Mouse (Mus musculus): ENCODE data around the gene Olfr728.

Olfr728 gene

DNA sequence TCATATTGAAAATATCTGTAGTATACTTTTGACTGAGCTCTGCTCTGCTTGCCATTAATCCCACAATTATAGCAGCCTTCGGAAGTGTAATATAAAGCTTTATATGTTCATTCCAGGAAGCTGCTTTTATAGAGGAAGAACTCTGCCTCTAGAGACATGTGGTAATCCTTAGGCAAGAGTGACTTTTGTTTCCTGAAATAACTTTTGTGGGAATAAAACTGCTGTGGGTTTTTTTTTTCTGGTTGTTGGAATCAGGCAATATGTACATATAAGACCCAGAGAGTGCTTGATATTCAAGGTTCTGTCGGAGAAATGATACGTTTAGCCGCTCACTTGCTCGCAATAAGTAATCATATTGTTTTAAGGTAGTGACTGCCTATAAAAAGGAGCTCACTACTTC, at the start of gene Olfr728:
Gene Olfr728 (minus strand): TSS at position 101 of the 400 bp plus-strand sequence.
- DNase-seq (ENCODE audit: low spot score) = no peak

DNA sequence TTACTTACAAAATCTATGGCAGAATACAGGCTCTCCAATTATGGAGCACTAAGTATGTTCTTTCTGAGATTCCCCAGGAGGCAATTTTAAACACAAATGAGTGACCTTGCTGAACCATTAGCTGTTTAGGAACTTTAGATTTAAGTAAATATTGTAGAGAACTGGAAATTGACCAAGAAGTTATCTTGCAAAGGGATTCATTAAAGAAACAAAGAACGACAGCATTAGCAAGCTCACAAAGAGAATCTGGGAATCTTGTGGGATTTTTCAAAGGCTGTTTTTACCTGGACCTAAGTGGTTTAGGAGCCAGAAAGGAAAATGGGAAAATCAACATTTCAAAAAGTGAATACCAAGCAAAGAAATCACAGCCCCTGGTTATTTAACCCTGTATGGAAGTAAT, 45.6 kb upstream of the Olfr728 start, which contains the start of gene Olfr730:
Gene Olfr730 (minus strand): TSS at position 101 of the 400 bp plus-strand sequence.
- DNase-seq (ENCODE audit: low spot score) = no peak

DNA sequence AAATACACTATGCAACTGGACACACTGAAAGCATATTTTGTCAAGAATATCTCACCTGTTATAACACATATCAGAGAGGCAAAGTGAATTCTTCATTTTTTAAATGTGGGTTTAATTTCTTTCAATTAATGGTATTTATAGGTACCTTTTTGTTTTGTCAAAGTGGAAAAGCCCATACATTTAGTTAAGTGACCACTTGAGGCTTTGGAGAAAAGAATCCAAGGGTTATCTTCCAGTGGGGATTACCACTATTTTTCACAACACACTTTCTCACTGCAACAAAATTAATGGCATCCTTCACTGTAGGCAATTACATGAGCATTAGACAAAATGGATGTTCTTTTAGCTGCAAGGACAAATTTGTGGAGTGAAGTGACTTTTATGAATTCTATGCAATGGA, 10.3 kb upstream of the Olfr728 start, which contains the start of gene Olfr729:
Gene Olfr729 (minus strand): TSS at position 101 of the 400 bp plus-strand sequence.
- no peak for DNase-seq (ENCODE audit: low spot score)

DNA sequence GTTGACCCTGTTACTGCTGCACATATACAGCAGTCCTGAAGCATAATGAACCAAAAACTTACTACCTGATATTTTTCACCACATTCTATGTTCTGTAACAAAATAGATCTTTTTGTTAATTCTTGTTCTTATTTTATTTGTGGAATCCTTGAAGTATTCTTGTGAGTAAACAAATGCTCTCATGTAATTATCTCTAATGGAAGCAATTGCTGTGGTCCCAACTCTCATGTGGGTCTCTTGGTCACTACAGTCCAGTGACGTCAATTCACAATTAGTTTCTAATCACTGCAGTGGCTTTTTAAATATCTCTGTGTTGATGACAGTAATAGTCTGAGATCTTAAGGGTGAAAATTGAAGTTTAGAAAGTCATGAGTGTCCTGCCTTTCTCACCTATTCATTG, 19.6 kb downstream of the Olfr728 start, which contains the start of gene Olfr727:
Gene Olfr727 (plus strand): TSS at position 301 of the 400 bp plus-strand sequence.
- no peak for DNase-seq (ENCODE audit: low spot score)

DNA sequence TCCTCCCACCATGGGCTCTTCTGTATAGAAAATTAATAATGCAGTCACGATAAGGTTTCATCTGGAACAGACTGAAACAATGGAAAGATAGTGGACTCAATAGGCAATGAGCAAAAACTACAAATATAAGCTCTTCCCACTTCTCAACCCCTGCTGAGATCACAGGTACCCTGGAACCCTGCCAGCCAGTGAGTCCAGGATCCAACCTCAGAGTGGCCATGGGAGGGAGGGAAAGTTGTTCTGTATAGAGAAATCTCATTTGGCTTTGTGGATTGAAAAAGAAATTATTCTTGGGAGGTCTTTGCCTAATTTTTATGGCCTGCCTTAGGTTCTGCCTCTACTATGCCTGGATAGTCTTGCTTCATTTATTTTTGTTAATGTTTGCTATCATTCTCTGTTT, 51.6 kb downstream of the Olfr728 start, which contains the start of gene Olfr726:
Gene Olfr726 (minus strand): TSS at position 101 of the 400 bp plus-strand sequence.
- DNase-seq (ENCODE audit: low spot score) = no peak
